Mouse (Mus musculus) megakaryocyte-erythroid progenitor cell, adult 5 weeks (primary cell): Measurements from ENCODE around the gene Nudc. TPM values are rescaled to one million over a fixed set of nuclear protein-coding genes. Genes with fewer than 3 reads are reported as not detected.

ENCODE experiments used
- polyA plus RNA-seq: library from polyadenylated mRNA; stranded (reverse); fragments of >175 nt; gene quantifications from 2 replicates; pipeline ENCODE4 v1.2.3, GENCODE M21; 2012

Nudc gene
- 465 and 673 TPM in 2 replicates for polyA plus RNA-seq

DNA sequence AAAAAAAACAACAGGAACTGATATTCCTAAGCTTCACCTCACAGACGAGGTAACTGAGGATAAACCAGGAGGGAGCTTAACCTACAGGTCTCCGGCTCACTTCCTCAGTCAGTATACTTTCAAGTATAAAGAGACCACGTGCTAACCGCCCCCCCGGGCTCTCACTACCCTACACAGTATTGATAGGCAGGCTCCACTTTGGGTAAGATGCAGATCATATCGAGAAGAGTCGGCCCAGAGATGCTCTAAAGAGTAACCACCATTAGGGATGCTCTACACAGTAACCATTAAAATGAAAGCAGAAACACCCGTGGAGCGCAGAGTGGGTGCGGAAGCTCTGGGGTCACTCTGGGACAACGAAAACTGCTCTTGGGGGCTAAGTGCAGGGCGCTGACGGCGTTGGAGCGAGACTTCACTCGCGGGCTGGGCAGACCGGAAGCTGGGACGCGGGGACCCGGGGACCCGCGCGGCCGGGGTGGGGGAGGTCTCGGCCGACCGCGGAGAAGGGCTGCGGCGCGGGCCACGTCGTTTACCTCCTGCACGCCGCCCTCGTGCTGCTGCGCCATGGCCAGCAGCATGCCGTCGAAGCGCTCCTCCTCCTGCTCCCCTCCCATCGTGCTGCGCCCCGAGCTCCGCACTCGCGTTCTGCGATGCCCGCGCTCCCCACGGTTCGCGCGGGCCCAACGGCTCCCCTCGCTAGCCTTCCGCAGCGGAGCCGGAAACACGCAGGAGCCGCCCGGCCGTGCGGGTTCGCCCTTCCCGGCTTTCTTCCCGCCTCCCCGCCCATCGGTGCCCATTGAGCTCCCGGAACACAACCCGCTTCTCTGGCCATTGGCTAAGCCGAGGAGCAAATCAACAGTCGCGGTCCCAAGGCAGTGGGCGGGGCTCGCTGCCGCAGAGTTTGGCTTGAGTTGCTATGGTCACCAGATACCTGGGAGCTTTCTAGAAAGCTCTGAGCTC is at the start of gene Nudc:
Gene Nudc, minus strand, starts transcription at position 725 of the 960 bp plus-strand sequence.

DNA sequence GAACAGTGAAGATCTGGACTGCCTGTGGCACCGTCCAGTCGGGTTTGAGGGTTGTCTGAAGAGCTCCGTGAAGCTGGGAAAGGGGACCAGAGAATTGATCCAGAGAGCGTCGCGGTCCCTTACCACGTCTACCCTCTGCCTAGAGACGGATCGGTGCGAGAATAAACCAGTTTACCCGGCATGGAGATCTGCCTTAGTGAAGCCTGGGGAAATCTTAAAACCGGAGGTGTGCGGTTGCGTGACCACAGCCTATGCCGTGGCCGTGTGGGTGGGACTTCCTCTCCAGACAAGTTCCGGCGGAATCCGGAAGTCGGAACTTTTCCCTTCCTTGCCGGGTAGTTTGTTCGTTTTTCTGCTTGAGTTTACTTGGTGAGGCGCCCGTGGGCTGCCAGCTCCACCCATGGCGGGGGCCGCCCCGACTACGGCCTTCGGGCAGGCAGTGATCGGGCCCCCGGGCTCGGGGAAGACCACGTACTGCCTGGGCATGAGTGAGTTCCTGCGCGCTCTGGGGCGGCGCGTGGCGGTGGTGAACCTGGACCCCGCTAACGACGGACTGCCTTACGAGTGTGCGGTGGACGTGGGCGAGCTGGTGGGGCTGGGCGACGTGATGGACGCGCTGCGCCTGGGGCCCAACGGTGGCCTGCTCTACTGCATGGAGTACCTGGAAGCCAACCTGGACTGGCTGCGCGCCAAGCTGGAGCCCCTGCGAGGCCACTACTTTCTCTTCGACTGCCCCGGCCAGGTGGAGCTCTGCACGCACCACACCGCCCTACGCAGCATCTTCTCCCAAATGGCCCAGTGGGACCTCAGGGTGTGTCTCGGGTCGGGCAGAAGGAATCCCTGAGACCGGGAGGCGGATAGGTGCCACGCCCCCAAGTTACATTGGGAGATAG is 38.5 kb upstream of the Nudc start, which contains the start of gene Gpn2:
Gene Gpn2, plus strand, starts transcription at position 304 of the 893 bp plus-strand sequence.

DNA sequence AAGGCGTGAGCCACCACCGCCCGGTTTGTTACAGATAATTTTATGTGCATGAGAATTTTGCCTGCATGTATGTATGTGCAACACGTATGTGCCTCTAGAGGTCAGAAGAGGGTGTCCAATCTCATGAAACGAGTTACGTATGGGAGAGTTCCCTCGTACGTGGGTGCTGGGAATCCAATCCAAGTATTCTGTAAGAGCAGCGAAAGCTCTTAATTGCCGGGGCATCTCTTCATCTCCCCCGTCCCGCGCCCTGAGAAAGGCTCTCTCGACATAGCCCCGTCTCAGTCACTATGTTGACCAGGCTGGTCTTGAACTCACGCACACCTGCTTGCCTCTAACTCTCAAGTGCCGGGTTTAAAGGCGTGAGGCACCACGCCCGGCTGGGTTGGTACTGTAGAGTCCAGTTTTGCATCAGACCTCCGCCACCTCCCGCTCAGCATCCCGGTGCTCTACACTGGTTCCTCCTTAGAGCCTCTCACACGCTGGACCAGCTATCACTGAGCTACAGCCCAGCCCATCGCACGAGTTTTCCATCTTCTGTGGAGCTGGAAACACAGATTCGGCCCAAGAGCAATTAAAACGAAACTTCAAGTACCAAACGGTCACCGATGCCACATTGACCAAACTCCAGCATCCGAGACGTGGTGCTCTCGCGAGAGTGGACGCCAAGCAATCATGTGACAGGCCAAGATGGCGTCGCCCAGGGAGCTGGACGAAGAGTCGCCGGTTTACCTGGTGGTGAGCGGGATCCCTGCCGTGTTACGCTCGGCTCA is 28.5 kb upstream of the Nudc start, which contains the start of gene Gpatch3:
Gene Gpatch3, plus strand, starts transcription at position 676 of the 773 bp plus-strand sequence.

DNA sequence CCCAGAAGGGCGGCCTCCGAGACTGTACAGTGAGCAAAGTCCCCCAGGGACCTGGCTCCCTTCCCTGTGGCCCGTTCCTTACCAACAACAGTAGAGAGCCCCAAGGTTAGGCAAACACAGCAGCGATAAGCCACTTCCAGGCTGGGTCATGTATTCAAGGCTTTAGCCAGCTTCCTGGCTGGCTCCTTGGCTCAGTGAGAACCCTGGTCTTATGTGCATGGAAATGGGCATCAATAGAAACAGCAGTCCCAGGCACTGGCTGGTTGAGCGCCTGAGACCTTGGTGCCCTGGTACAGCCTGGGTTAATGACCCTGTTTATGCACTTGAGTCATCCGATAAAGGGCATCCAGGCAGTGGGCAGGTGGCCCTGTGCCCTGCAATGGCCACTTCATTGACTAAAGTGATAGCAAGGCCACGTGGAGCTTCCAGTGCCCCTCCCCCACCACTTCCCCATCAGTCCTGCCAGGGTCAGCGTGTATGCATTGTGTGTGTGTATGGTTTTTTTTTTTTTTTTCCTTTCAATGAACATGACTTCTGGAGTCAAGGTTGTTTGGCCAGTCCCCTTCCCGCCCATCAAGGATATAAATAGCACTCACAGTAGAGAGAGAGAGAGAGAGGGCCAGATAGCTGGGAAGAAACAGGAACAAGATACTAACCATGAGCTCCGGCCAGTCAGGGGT is 7.1 kb upstream of the Nudc start, which contains the start of gene Nr0b2:
Gene Nr0b2, plus strand, starts transcription at position 609 of the 680 bp plus-strand sequence.

DNA sequence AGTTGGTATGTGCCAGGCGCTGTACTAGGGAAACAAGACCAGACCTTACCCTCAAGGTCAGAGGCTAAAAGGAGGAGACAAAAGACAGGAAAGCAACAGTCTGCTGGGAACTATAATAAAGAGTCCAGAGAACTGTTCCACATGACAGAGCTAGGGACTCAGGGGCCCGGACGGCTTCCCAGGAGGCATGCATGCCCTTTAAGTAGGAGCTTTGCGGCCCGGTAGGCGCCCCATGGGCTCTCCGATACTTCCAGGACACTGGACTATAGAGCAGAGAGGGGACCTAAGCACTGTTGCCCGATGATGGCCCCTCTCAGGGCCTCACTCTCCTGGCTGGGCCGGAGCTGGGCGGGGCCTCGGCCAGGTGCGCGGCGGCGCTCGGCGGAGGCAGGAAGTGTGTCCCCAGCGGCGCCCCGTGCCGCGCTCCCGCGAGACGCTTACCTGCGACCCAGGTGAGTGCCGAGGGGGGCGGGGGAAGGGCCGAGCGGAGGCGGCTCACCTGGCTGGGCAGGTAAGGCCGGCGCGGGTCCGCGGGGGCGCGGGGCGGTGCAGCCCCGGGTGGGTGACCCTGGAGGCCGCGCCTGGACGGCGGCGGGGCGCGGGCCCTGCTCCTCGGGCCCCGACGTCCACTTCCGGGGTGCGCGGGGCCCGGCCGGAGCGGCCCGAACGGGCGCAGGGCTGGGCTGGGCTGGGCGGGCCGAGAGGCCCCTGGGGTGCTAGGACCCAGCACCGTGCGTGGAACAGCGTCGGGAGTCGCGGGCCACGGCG is 27.0 kb downstream of the Nudc start, which contains the start of gene Kdf1:
Gene Kdf1, plus strand, starts transcription at position 363 of the 768 bp plus-strand sequence.

DNA sequence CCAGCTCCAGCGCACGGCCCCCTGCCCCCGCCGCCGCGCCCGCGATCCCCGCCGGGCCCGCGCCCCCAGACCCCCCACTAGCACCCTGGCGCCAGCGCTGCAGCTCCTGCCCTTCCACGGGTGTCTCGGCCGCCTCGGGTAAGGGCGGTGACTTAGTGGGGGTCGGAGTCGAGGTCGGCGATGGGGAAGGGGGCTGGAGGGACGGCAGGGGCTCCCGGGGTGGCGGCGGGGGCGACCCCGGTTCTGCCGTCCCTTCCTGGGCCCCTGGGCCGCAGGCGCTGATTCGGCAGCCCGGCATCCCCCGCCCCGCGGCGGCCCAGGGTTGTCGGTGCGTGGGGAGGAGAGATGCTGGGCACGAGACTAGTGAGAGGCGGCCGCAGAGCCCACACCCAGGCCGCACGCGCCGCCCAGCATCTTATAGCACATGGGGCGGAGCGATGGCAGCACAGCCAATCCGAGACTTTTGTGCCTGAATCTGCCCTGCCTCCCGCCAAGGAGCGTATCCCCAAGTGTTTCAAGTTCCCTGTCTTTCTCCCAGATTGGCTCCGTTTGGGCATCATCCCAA is 47.6 kb downstream of the Nudc start, which contains the start of gene Trnp1:
Gene Trnp1, minus strand, starts transcription at position 391 of the 565 bp plus-strand sequence.

Other genes with a start within 250 kb of the Nudc start
- gene Wdtc1, start 192.5 kb downstream of the Nudc start, polyA plus RNA-seq, result 97.5 and 98.3 TPM in 2 replicates
- 62.5 and 66.4 TPM in 2 replicates for gene Slc9a1, start 176.3 kb downstream of the Nudc start, polyA plus RNA-seq
- gene Tent5b, start 65.9 kb downstream of the Nudc start, polyA plus RNA-seq, result 0.05 and 0.10 TPM in 2 replicates
- 0.10 and 0.85 TPM in 2 replicates for gene Trnp1, start 47.4 kb downstream of the Nudc start, polyA plus RNA-seq
- 0.09 TPM in 1 of 2 replicates, not detected in the other for gene Kdf1, start 27.0 kb downstream of the Nudc start, polyA plus RNA-seq
- 3.7 and 6.3 TPM in 2 replicates for gene Nr0b2, start 7.4 kb upstream of the Nudc start, polyA plus RNA-seq
- 15.9 and 22.6 TPM in 2 replicates for gene Gpatch3, start 28.7 kb upstream of the Nudc start, polyA plus RNA-seq
- 59.1 and 63.0 TPM in 2 replicates for gene Gpn2, start 38.4 kb upstream of the Nudc start, polyA plus RNA-seq
- gene Sfn, start 56.2 kb upstream of the Nudc start, polyA plus RNA-seq, result 34.4 and 37.5 TPM in 2 replicates
- 60.6 and 62.1 TPM in 2 replicates for gene Zdhhc18, start 104.2 kb upstream of the Nudc start, polyA plus RNA-seq
- 12.9 and 13.3 TPM in 2 replicates for gene Pigv, start 126.7 kb upstream of the Nudc start, polyA plus RNA-seq
- gene Arid1a, start 210.8 kb upstream of the Nudc start, polyA plus RNA-seq, result 102 and 143 TPM in 2 replicates